ENCODE assay signal across 9 mouse cellular contexts in the genomic region with DNA sequence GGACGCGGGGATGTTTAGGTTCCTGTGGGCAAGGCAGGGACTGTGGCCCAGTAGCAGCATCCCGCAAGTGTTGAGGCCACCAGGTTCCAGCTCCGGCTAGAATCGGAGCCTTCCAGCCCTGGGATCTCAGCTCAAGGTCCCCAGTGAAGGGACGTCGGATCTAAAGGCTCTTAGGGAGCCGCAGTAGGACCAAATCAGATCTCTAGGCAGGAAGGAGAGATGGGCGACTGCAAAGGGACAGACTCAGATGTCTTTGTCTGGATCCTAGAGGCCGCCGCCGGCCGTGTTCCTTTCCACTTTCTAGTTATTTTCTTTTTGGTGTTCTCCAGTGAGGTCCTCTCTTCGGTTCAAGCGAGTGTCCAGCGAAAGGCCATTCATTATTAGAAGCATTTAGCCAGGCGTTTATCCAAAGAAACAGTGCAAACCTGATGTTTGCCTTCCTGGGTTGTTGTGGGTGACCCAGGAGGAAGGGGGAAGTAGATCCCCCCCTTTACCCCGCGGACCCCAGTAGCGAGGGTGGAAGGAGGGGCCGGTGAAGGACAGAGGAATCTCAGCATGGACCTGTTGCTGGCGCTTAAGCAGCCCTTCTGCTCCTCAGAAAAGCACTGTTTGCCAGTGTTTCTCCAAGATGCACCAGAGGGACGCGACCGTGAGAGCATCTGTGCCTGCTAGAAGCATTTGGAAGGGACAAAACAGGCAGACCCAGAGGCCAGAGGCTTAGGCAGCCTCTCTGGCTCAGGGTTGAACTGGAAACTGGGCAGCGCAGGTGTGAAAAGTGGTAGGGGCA. TPM values are rescaled to one million over a fixed set of nuclear protein-coding genes. Genes with fewer than 3 reads are reported as not detected.
DNase-seq lines count a peak whose midpoint lies in the region; ATAC-seq and TF ChIP-seq lines count a peak whose summit lies in the region.
"Had no signal": no experiment of that assay in that cellular context is flagged by ENCODE, and none has a peak within 500 bp of the region (broad histone marks: within the 10 kb centered on the region; RNA-seq: fewer than 3 reads in every experiment).

No protein-coding gene starts in this region.

- peaks cover 20% of the 10 kb centered on the region; the same call in 1 of the 2 replicates for H3K27me3 ChIP-seq in liver, adult 2 months (ENCODE audit: control insufficient read depth, insufficient read depth, low read length)
- H3K27me3 ChIP-seq in embryonic facial prominence, embryonic 13.5 days: peaks cover 97% of the 10 kb centered on the region
- H3K27me3 ChIP-seq in intestine, embryonic 15.5 days (replicated peaks): peaks cover 70% of the 10 kb centered on the region
- no peaks in the 10 kb centered on the region for H3K27me3 ChIP-seq in myocyte (ENCODE audit: control insufficient read depth, insufficient read depth, insufficient read length)

- TF ChIP-seq CTCF in liver, adult 2 months (IDR thresholded peaks at IDR 0.05; ENCODE audit: low read depth, low read length): no peak

- ATAC-seq in embryonic facial prominence, embryonic 13.5 days (ENCODE audit: insufficient number of reproducible peaks, insufficient read depth, low FRiP score, low TSS enrichment, low read depth): no peak
- no peak; the same call in 1 of the 2 replicates for ATAC-seq in intestine, embryonic 15.5 days
- ATAC-seq in inflammation-experienced regulatory T-cells, adult 6 months: no peak

- peak overlapping the region; percentile 62 for H3K4me3 ChIP-seq in liver, adult 2 months (ENCODE audit: insufficient read depth, low read depth, low read length)
- H3K4me3 ChIP-seq in embryonic facial prominence, embryonic 13.5 days: peak overlapping the region; percentile 41
- peak overlapping the region; percentile 39 for H3K4me3 ChIP-seq in intestine, embryonic 15.5 days (replicated peaks)
- H3K4me3 ChIP-seq in myocyte: peak overlapping the region; percentile 37

- H3ac ChIP-seq in myocyte (ENCODE audit: control insufficient read depth, insufficient read length): peak overlapping the region; percentile 62

- no peak for TF ChIP-seq POLR2A in liver, adult 2 months (IDR thresholded peaks at IDR 0.05; ENCODE audit: extremely low read depth, insufficient read depth, low read length)
- no peak for TF ChIP-seq POLR2A in myocyte (IDR thresholded peaks at IDR 0.05; ENCODE audit: insufficient read length, low read depth)

- 0 out of 2 replicates have a peak, but pooled peaks cover 3% of the 10 kb centered on the region for H3K4me1 ChIP-seq in liver, adult 2 months (ENCODE audit: control insufficient read depth, insufficient read depth, low read length)
- H3K4me1 ChIP-seq in embryonic facial prominence, embryonic 13.5 days: peaks cover 23% of the 10 kb centered on the region
- H3K4me1 ChIP-seq in intestine, embryonic 15.5 days (replicated peaks): peaks cover 17% of the 10 kb centered on the region

- H3K27ac ChIP-seq in liver, adult 2 months (replicated peaks; ENCODE audit: insufficient read depth, low read depth, low read length): no peak overlapping the region
- no peak overlapping the region for H3K27ac ChIP-seq in embryonic facial prominence, embryonic 13.5 days
- H3K27ac ChIP-seq in intestine, embryonic 15.5 days: no peak overlapping the region

- no peaks in the 10 kb centered on the region for H3K9me3 ChIP-seq in embryonic facial prominence, embryonic 13.5 days
- H3K9me3 ChIP-seq in intestine, embryonic 15.5 days: no peaks in the 10 kb centered on the region

- 6% methylated on average over 26 of the region's 26 CpGs for WGBS in liver, adult 2 months
- WGBS in embryonic facial prominence, embryonic 13.5 days: 2% methylated on average over 26 of the region's 26 CpGs
- WGBS in intestine, embryonic 15.5 days: 11% methylated on average over 26 of the region's 26 CpGs

- no peak for DNase-seq in liver, adult 2 months (ENCODE audit: extremely low read depth, low read depth, low spot score)
- no peak for DNase-seq in liver
- no peak for DNase-seq in layer of hippocampus, postnatal 10 days (ENCODE audit: low spot score in 2 of 2)
- no peak for DNase-seq in adrenal gland, adult (ENCODE audit: inconsistent age in 2 of 2, low spot score in 1 of 2)

- no peaks in the 10 kb centered on the region; the same call in 1 of the 2 replicates for H3K79me2 ChIP-seq in liver, adult 2 months (ENCODE audit: control insufficient read depth, insufficient read depth, low read length)
- no peaks in the 10 kb centered on the region for H3K79me2 ChIP-seq in myocyte (ENCODE audit: control insufficient read depth, insufficient read depth)

- H3K36me3 ChIP-seq in liver, adult 2 months (ENCODE audit: control insufficient read depth, insufficient read depth, low read length): no peaks in the 10 kb centered on the region
- no peaks in the 10 kb centered on the region for H3K36me3 ChIP-seq in embryonic facial prominence, embryonic 13.5 days
- no peaks in the 10 kb centered on the region for H3K36me3 ChIP-seq in intestine, embryonic 15.5 days
- no peaks in the 10 kb centered on the region for H3K36me3 ChIP-seq in myocyte (ENCODE audit: control insufficient read depth, insufficient read depth)

- H3K9ac ChIP-seq in liver, adult 2 months (ENCODE audit: low read depth, low read length): peak overlapping the region; percentile 39; the same call in 1 of the 2 replicates
- H3K9ac ChIP-seq in embryonic facial prominence, embryonic 13.5 days: peak overlapping the region; percentile 55; the same call in 1 of the 2 replicates
- peak overlapping the region; percentile 5; the same call in 1 of the 2 replicates for H3K9ac ChIP-seq in intestine, embryonic 15.5 days

- peak overlapping the region; percentile 73 for H3K4me2 ChIP-seq in embryonic facial prominence, embryonic 13.5 days
- H3K4me2 ChIP-seq in intestine, embryonic 15.5 days (replicated peaks): peak overlapping the region; percentile 75
- peak overlapping the region; percentile 75 for H3K4me2 ChIP-seq in myocyte (ENCODE audit: low read depth)

TF ChIP-seq in myocyte, 11 proteins besides CTCF, POLR2A, EP300 and RAD21:
- TF ChIP-seq MYOG (IDR thresholded peaks at IDR 0.05; ENCODE audit: control insufficient read depth in 1 of 3, insufficient read depth in 1 of 3, insufficient read length in 2 of 3, low read depth in 2 of 3) (no peak), MAX (IDR thresholded peaks at IDR 0.05; ENCODE audit: low read depth) (no peak), SRF (IDR thresholded peaks at IDR 0.05; ENCODE audit: control insufficient read depth, insufficient read length, low read depth) (no peak), TCF12 (IDR thresholded peaks at IDR 0.05; ENCODE audit: insufficient read depth, poor library complexity, severe bottlenecking) (no peak), CEBPB (IDR thresholded peaks at IDR 0.05; ENCODE audit: insufficient read depth, poor library complexity, severe bottlenecking) (no peak), USF1 (IDR thresholded peaks at IDR 0.05; ENCODE audit: low read depth) (no peak), POLR2AphosphoS2 (IDR thresholded peaks at IDR 0.05; ENCODE audit: insufficient read length, low read depth) (no peak), E2F4 (IDR thresholded peaks at IDR 0.05; ENCODE audit: insufficient read depth) (no peak), REST (IDR thresholded peaks at IDR 0.05; ENCODE audit: insufficient read depth, insufficient read length) (no peak), TCF3 (IDR thresholded peaks at IDR 0.05; ENCODE audit: insufficient read length, low read depth) (no peak), MYOD1 (IDR thresholded peaks at IDR 0.05; ENCODE audit: control insufficient read depth in 1 of 3, insufficient read length in 2 of 3, low read depth in 2 of 3) (no peak)

RNA-seq across cellular contexts. Expression of a gene that starts 34.3 kb away (rescaled TPM):
- 14.5 and 16.1 TPM in 2 replicates for total RNA-seq in liver, adult 2 months (2014; rRNA removed)
- 64.2 and 84.0 TPM in 2 replicates for polyA plus RNA-seq in liver, adult 2 months (2012; rRNA removed)
- polyA plus RNA-seq in embryonic facial prominence, embryonic 13.5 days (2015; fragmentation: Nextera tagmentation; extraction: Ambion mirVana): 36.0 and 42.9 TPM in 2 replicates
- 39.4 and 46.3 TPM in 2 replicates for polyA plus RNA-seq in intestine, embryonic 15.5 days (2015; fragmentation: Nextera tagmentation; extraction: Ambion mirVana)
- 7.0 TPM for polyA plus RNA-seq in myocyte (2012; fragmentation: generic; extraction: Trizol)
- 10 to 100 TPM; 59.5 to 66.7 TPM for total RNA-seq in layer of hippocampus, postnatal 10 days (2021)
- polyA plus RNA-seq in inflammation-experienced regulatory T-cells, adult 6 months (2017; shearing (Covaris generic)): under 1 TPM in 1 of 3 experiments, not detected in 2; 0.32 TPM
- total RNA-seq: hematopoietic stem cell, adult 5-6 weeks had no signal

Comparison
In these comparisons a context has a peak if more than half of its experiments do, and no peak if none do; other contexts are left out.
1. H3K9ac ChIP-seq: peak in every context shown above with its lines; median percentile 55 in embryonic facial prominence, embryonic 13.5 days; 39 in liver, adult 2 months; 5 in intestine, embryonic 15.5 days.